Mouse (Mus musculus) mesoderm, embryonic 11.5 days (tissue): ENCODE data around the gene Gnas.

ENCODE experiments used
- DNase-seq: peaks from one replicate; pipeline ENCODE4 v3.0.0-alpha.2; 2012; ENCODE audit warnings: low read depth, low spot score

The Gnas gene

DNA sequence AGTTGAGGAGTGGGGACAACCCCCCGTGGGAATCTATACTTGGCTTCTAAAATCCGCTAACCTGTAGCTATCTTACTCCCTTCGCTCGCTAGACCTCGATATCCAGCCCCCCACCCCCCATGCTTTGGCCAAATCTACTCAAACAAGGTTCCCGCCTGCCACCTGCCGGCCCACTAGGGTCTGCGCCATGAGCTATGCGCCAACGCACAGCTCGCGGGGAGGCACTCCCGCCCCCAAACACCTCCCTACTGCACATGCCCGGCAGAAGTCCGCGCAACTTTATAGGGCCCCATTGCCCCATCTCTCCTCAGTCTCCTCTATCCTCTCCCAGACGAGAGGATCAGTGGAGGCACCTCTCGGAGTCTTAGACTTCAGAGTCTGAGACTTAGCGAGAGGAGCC is at the start of gene Gnas:
Gene Gnas, plus strand, starts transcription at position 310 of the 400 bp plus-strand sequence.
- DNase-seq = peak; percentile 76

DNA sequence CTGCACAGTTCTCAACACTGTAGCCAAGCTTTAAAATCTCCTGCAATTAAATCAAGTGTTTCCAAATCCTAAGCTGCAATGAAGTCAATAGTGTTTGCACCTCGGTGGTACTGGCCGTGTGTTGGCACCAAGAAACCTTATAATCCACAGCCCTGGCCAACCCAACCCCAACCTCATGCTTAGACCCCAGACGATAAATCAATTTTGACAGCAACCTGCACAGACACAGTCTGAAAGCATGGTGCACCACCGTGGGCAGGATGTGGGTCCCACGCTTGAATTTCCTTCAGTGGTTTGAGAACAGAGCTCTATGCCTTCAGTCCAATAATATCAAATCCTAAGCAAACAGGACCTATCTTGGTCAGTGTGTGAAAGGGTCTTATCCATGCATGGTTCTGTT is 41.7 kb upstream of the Gnas start:
- DNase-seq = no peak

DNA sequence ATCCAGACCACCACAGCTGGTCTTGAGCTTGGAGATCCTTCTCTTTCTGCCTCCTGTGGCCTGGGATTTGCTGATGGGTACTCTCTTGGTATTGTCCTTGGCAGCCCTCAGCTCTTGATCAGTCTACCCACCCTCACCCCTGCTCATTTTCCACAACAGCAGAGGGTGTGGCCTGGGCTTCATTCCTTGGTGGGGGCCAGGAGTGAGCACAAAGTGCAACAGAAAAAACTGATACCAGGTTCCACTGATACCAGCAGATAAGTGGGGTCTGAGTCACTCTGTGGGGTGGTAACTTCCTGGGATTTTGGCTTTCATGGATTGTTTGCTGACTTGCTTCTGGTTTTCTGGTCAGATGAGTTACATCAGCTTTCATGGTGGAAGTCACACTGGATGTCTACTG is 32.2 kb upstream of the Gnas start:
- no peak for DNase-seq

DNA sequence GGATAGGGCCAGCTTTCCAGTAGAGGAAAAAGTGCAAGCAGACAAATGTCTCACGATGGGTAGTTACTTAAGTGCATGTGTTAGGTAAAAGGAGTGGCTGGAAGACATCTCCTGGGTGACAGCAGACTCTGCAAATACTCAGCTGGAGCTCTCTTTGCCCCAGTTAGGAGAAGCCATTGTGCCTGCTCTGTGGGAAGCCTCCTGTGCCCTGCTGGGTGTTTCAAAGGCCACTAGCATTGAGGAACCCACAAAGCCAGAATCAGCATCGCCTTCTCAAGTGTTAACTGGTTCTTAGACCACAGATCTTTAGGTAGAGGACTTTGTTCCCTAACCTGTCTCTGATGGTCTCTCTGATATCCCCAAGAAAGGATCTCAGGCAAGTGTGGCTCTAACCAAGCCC is 26.8 kb upstream of the Gnas start:
- DNase-seq = no peak

DNA sequence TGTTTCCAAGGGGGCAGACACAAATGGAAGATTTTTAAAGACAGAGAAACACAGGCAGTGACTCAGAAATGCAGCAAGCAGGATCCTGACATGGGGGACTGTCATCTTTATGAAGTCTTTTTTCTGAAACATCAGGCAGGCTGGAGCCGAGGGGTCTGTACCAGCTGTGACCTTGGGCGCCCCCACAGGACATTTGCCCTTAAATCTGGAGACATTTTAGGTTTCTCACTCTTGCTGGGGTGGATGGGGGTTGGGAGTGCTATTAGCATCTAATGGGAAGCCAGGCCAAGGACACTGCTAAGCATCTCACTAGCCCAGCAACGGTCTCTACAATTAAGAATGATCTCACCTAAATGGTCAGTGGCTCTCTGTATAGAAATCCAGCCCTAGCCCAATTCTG is 24.1 kb upstream of the Gnas start:
- DNase-seq = no peak

DNA sequence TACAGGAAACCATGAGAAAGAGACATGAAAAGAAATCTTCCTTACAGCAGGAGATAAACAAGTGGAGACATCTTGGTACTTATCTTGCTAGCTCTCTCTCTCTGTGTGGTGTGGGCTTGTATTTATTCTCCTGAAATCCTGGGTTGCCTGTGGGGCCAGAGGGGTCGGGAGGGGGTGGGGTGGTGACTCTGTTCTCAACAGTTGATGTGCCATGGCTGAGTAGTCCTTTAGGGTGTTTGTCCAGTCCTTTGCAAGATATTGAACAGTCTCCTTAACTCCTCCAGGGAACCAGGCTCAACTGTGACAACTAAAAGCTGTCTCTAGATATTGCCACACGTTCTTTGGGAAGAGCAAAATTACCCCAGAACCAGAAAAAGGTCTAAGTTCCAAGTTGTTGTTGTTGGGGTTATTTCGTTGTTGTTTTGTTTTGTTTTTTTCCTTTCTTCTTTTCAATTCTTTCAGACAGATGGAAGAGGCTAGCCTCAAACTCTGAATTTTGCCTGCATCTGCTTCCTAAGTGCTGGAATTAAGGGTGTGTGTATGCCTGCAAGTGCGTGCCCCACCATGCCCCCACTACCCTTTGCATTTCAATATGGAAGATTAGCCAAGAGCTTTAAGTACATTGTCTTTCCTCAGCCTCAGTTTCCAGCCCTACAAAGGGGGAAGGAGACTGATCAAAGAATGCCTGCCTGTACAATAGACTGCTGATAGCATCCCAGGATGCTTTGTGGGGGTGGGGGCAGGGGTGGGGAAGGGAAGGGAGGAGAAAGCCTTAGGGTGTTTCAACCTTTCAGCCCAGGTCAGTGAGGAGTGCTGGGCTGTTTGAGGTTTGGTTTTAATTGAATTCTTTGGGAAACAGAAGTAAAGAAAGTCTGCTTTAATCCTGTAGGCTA is 23.0 kb upstream of the Gnas start:
- no peak for DNase-seq

DNA sequence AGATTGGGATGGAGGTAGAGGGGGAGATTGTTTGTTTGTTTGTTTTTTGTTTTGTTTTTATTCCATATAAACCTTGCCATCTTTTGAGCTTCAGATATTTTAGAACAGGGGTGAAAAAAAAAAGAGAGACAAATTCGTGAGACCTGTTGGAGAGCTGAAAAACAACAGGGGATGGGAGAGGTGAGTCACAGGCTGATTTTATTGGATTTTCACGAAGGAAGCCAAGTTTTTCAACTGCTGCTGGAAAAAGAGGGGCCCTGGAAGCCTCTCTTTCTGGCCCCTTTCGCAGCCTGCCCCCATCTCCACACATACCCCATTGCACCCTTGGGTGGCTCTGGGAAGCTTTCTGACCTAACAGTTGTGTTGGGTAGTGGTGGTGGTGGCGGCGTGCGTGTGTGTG is 22.3 kb upstream of the Gnas start:
- DNase-seq = no peak

DNA sequence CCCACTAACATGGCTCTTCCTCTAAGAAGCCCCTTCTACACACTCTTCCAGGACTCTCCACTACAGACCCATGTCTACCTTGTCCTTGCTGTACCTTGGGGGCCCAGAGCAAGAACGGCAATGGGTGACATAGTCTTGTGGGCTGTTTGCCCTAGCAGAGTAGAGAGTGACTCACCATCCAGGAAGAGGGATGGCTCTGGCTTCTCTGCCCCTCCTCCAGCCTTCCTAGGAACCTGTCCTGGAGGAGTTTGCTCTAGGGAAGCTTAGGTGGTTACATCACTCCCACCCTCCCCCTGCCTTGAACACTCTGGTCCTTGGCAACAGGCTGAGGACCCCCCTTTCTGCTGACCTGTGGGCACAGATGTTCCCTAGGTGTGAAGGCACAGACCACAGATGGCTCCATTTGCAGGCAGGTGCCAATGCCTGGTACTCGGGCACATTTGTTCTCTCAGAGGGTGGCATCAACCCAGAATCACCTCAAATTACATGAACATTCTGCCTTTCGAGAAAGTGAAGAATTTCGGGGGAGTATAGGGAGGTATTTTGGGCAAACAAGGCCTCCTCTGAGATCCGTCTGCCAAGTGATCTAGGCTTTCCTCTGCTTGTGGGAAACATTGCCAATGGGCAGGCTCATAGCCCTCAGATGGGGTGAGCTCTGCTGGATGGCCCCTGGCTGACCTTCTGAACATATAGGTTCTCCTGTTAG is 20.9 kb upstream of the Gnas start:
- no peak for DNase-seq

DNA sequence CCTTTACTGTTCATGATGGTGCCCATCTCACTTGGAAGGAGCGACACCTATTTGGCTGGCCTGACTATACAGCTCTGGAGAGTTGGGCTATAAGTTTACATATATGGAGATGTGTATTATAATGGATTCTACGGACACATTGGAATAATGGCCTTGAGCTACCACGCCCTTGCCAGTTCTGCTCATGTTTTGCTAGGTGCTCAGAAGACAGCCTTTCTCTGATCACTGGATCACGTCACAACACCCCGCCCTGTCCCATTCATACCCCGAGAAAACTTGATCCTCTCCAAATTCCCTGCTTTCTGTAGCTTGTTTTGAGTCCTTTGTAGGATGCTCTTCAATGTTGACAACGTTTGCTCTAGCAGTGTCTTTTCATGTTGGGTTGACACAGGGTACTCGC is 19.9 kb upstream of the Gnas start:
- DNase-seq = no peak

DNA sequence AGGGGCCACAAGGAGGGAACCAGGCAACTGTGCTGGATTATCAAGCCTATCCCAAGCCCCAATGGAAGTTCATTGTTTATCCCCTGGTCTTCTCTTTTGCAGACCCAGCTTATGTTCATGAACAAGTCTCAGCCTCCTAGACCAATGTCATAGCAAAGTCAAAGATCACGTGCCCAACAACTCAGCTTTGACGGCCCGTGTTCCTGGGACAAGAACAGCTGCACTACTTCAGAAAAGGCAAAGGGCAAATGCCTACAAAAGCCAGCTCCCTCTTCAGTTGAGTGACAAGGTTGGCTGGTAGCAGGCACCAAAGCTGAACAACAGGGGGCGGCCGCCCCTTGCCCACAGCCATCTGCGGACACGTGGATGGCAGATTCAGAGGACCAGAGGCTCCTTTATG is 13.7 kb upstream of the Gnas start:
- DNase-seq = no peak

DNA sequence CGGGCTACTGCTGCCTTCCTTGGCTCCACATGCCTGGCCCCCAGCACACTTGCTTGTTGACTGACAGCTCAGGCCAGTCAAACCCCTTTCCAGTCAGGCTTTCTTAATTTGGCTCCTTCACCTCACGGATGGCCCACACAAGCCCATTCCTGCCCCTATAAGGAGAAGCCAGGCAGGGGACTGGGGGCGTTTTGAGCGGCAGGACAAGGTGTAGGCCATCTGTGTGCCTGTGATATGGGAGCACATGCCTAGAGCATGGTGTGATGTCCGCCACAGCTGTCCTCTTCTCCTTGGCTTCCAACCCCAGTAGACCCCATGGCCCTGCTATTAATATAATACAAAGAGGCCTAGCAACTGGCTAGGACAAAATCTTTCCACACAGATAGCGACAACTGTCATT is 12.7 kb upstream of the Gnas start:
- no peak for DNase-seq

DNA sequence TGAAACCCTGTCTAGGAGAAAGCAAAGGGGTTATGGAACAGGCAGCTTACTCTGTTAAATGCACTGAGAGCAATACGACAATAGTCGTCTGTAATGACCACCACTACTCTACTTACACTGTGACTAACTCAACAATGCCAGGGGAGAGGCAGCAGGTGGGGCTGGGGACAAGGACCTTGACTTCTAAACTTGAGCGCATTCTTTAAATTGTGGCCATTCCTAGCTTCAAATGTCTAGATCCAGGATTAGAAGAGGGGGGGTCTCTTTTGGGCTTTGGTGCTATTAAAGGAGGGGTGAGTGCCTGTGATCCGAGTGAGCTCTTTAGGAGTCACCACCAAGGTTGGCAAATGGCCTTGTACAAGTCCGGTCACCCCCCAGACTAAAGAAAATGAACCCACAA is 11.0 kb upstream of the Gnas start:
- no peak for DNase-seq

DNA sequence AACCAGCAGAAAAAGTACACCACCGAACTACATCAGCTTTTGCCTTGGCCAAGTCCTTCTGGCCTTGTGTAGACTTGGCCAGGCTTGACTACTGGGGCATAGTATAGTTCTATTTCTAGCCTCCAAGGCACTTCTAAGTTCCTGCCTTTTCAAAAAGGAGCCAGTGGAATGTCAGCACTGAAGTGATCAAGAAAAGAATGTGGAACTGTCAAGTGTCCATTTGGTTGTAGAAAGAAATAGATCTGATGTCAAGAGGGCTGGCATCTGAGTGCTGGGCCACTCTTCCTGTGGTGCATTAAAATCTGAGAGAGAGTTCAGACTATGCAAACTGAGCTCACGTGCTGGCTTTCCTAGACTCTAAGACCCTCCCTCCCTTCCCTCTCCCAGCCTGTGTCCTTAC is 10.2 kb upstream of the Gnas start:
- no peak for DNase-seq

DNA sequence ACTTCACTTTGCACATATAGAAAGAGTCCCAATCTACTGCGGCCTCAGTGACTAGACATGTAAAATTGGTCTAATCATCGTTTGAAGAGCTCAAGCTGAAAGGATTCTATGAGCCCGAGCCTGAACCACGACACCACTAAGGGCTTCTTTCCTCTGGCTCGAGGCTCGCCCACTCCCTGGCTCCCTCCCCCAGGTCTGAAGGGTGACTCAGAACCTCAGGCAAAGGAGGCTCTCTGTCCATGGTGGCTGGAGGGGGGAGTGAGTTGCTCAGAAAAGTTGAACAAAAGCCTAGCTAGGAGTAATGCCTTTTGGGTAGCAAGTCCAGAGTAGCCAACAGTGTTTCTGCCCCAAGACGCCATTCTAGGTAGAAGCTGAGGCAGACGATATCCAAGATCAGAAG is 4.3 kb upstream of the Gnas start:
- no peak for DNase-seq

DNA sequence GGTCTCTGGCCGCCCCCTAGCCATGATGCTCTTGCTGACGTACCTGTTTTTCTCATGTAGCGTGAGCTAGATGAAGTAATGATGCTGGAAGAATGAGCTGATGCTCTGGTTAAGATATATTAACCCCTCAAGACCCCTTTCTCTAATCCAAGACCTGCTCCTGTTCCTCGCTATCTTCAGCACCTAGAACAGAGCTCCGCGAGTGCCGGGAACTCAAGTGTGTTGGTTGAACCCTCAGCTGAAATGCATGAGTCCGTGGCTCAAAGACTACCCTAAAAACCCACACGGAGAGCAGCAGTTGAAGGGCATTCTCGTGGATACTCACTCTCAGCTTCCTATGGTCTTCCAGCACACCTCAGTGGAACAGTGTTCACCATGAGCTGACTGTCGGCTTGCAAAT is 779 bp upstream of the Gnas start:
- DNase-seq = no peak

DNA sequence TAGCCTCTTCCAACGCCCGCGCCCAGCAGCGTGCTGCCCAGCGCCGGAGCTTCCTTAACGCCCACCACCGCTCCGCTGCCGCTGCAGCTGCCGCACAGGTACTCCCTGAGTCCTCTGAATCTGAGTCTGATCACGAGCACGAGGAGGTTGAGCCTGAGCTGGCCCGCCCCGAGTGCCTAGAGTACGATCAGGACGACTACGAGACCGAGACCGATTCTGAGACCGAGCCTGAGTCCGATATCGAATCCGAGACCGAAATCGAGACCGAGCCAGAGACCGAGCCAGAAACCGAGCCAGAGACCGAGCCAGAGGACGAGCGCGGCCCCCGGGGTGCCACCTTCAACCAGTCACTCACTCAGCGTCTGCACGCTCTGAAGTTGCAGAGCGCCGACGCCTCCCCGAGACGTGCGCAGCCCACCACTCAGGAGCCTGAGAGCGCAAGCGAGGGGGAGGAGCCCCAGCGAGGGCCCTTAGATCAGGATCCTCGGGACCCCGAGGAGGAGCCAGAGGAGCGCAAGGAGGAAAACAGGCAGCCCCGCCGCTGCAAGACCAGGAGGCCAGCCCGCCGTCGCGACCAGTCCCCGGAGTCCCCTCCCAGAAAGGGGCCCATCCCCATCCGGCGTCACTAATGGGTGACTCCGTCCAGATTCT is 812 bp downstream of the Gnas start:
- peak; percentile 54 for DNase-seq

DNA sequence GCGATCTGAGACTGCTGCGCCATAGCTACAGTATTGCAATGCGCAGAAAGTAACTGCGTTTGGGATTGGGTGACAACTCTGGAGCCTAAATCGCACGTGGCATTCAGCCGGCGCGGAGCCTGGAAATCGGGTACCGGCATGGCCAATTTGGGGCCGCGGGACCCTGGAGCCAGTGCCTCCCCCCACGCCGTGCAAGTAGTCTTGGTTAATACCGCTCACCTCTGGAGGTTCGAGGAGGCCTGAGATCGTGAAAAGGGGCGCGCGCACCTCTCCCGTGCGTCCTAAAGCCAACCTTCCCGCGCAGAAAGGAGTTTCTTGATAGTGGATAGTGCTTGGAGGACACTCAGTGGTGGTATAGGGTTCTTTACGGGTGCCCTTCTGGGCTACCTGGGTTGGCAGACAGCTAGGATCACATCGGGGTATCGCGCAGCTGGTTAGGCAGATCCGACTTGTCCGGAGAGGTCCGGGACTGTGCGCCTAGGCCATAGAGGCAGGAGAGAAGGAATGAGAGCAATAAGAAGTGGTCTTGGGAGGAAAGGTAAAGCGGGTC is 1.9 kb downstream of the Gnas start:
- no peak for DNase-seq

DNA sequence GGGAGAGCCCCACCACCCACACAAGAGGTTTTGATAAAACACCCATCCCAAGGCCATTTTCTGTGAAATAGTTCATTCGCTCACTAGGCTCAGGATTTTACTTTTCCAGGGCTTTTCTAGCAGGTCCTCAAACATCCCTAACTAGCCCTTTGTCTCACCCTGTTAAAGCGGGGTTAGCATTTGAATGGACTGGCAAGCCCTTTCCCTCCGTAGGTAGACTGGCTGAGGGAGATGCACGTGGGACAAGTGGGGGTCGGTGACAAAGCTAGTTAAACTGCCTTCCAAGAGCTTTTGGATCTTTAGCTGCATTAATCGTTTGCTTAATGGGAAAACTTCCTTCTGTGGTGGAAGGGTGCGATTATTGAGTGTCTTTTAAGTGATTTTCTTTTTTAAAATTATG is 3.8 kb downstream of the Gnas start:
- DNase-seq = no peak

DNA sequence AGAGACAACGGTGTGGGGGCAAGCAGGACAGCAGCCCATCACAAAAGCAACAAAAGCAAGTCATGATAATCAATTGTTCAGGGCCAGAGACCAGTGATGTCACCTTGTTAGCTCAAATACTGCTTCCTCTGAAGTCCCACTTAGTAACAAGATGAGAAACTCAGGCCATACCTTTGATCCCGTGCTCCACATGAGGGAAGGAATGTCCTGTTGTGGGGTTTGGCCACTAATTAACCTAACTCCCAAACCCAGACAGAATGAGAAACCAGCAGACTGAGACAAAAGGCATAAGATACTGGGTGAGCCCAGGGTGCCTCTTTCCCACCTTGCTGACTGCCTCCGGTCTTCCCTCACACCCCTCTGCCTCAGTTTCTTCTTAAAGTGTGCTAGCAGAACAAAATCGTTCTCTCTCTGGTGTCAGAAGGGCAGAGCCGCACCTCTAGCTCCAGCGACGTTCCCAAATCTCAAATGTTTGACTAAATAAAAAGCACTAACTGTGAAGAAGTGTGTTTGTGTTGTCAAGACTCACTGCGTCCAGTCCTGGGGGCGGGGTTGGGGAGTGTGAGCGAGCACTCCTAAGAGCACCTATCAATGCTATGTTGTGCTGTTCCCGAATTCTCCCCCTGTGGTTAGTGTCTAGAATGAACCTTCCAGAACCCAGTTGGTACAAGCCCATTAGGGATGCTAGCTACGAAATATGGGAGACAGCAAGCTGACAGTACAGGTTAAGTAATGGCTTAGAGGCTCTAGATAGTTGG is 4.7 kb downstream of the Gnas start:
- DNase-seq = no peak

DNA sequence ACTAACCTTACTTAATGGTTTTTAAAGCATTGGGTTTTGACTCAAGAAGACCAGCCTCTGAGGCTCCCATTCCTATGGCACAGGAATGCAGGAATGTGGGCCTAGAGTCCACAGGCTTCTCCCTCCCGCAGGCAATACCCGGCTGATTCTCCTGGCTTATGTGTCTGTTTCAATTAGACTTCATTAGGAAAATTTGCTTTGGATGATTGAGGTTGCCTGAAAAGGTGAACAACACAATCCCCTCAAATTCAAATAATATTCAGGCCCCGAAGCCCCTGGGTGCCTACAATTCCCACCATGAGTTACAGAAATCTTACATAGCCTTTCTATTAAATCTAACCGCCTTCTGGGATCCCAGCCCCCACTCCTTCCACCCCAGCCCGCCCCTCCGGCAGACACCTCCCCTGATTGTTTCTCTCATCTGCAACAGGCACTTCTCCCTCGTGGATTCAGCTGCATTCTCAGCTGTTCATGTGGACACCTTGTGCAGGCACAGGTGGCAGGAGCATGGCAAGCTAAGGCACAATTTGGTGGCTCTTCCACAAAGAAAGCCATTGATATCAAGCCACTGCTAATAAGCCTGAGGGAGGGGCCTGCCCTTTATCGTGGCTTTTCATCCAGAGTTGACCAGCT is 7.0 kb downstream of the Gnas start:
- no peak for DNase-seq

DNA sequence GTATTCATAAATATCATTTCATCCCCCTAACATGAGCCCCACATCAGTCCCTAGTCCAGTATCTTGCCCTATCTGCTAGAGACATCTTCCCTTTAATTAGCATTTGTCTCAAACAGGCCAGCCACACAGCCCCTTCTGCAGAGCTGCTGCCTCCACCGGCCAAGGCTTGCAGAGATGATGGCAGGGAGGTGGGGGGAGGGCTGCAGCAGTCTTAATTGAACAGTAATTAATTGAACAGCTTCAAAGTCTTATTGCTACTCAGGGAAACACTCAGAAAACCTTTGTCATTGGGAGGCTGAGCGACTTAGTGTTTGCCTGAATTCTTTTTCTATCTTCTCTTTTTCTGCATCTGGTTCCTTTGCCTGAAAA is 7.5 kb downstream of the Gnas start:
- DNase-seq = no peak
